Mouse (Mus musculus) gastrocnemius, adult 18-20 months (tissue): ENCODE measurements around the gene Tspan32. TPM values are rescaled to one million over a fixed set of nuclear protein-coding genes. Genes with fewer than 3 reads are reported as not detected.

Source experiments
- DNase-seq: peaks from one replicate; pipeline ENCODE4 v3.0.0; 2021; ENCODE audit warnings: low spot score
- total RNA-seq, 2 experiments: library from RNA; stranded (reverse); gene quantifications; 2 replicates each; pipeline ENCODE4 v1.2.3; 2021

The Tspan32 gene
- total RNA-seq, 2 experiments from 2014 or later, result 0.40 TPM; not detected in 1

GRCm38 (mm10) chr7:143053961-143054611 is 49.2 kb downstream of the Tspan32 start:
- no peak for DNase-seq

- DNase-seq, result no peak
These were observed 49.7 kb downstream of the Tspan32 start for GRCm38 (mm10) chr7:143054612-143054965.

GRCm38 (mm10) chr7:143055001-143055400 is 50.2 kb downstream of the Tspan32 start:
- no peak for DNase-seq

GRCm38 (mm10) chr7:143055499-143056186 is 50.8 kb downstream of the Tspan32 start:
- DNase-seq, result no peak

- no peak for DNase-seq
These were observed 52.2 kb downstream of the Tspan32 start for GRCm38 (mm10) chr7:143057023-143057422.

- no peak for DNase-seq
These were observed 52.9 kb downstream of the Tspan32 start for GRCm38 (mm10) chr7:143057667-143058220.

- no peak for DNase-seq
These were observed 53.4 kb downstream of the Tspan32 start for GRCm38 (mm10) chr7:143058221-143058697.

- peak; percentile 43 for DNase-seq
These were observed 54.5 kb downstream of the Tspan32 start for GRCm38 (mm10) chr7:143059202-143059870.

- DNase-seq, result no peak
These were observed 57.9 kb downstream of the Tspan32 start for GRCm38 (mm10) chr7:143062704-143063103.

- no peak for DNase-seq
These were observed 59.4 kb downstream of the Tspan32 start for GRCm38 (mm10) chr7:143064226-143064625.

- no peak for DNase-seq
These were observed 60.8 kb downstream of the Tspan32 start for GRCm38 (mm10) chr7:143065692-143066091.

- DNase-seq, result no peak
These were observed 62.6 kb downstream of the Tspan32 start for GRCm38 (mm10) chr7:143067469-143067868.

- no peak for DNase-seq
These were observed 63.1 kb downstream of the Tspan32 start for GRCm38 (mm10) chr7:143067897-143068296.

- no peak for DNase-seq
These were observed 63.6 kb downstream of the Tspan32 start for GRCm38 (mm10) chr7:143068316-143068881.

- peak; percentile 99 for DNase-seq
These were observed 64.2 kb downstream of the Tspan32 start, which contains the start of gene Tssc4 for GRCm38 (mm10) chr7:143068882-143069591. Tssc4 (plus strand) TSS chr7:143069249.

Other genes starting within 250 kb of the Tspan32 start
- gene Th, start 73.9 kb upstream of the Tspan32 start, total RNA-seq, result 1 to 10 TPM in 1 of 2 experiments, not detected in 1; 1.1 TPM
- not detected for gene Ascl2, start 35.8 kb upstream of the Tspan32 start, total RNA-seq
- 100 to 1,000 TPM in 1 of 2 experiments, 10 to 100 TPM in 1; 97.2 to 115 TPM for gene Cd81, start 47.7 kb downstream of the Tspan32 start, total RNA-seq
- 1 to 10 TPM; 6.7 to 8.0 TPM for gene Tssc4, start 64.2 kb downstream of the Tspan32 start, total RNA-seq
- not detected for gene Trpm5, start 89.6 kb downstream of the Tspan32 start, total RNA-seq
- gene Kcnq1, start 101.3 kb downstream of the Tspan32 start, total RNA-seq, result under 1 TPM; 0.50 to 0.57 TPM